In genomic region chr10:79668771-79669575, GRCm38 (mm10) we compare ENCODE assay signal across 8 mouse cellular contexts. TPM values are rescaled to one million over a fixed set of nuclear protein-coding genes. Genes with fewer than 3 reads are reported as not detected.
DNase-seq lines count a peak whose midpoint lies in the region; ATAC-seq and TF ChIP-seq lines count a peak whose summit lies in the region.

TSS of gene Tpgs1 (plus strand) at chr10:79669369.

- no peaks in the 10 kb centered on the region for H3K27me3 ChIP-seq in ES-Bruce4 (ENCODE audit: control insufficient read depth, insufficient read depth, low read length, poor library complexity, severe bottlenecking)
- H3K27me3 ChIP-seq in forebrain, embryonic 14.5 days (replicated peaks; ENCODE audit: control insufficient read depth, insufficient read depth, low read length) = no peaks in the 10 kb centered on the region
- no peaks in the 10 kb centered on the region for H3K27me3 ChIP-seq in neural tube, embryonic 15.5 days (replicated peaks)

- TF ChIP-seq CTCF in ES-Bruce4 (IDR thresholded peaks at IDR 0.05; ENCODE audit: low read depth, low read length) = peak; percentile 35

- no peak for TF ChIP-seq EP300 in ES-Bruce4 (IDR thresholded peaks at IDR 0.05; ENCODE audit: insufficient read depth, low read depth, low read length)

- peak; percentile 96 for DNase-seq in forebrain, embryonic 14.5 days (ENCODE audit: low spot score)
- peak; percentile 88 to 92 for DNase-seq in heart, postnatal 14 days
- DNase-seq in layer of hippocampus, adult 11-12 months (ENCODE audit: low spot score) = peak; percentile 95
- DNase-seq in lung, adult 18-20 months = peak; percentile 86 to 89
- peak; percentile 89 for DNase-seq in testis, postnatal 14 days (ENCODE audit: low spot score)

- H3K9me3 ChIP-seq in ES-Bruce4 (replicated peaks; ENCODE audit: control insufficient read depth, insufficient read depth, low read length, poor library complexity, severe bottlenecking) = no peaks in the 10 kb centered on the region
- H3K9me3 ChIP-seq in forebrain, embryonic 14.5 days (replicated peaks; ENCODE audit: control insufficient read depth, low read length) = no peaks in the 10 kb centered on the region
- H3K9me3 ChIP-seq in neural tube, embryonic 15.5 days (replicated peaks) = no peaks in the 10 kb centered on the region

- H3K36me3 ChIP-seq in ES-Bruce4 (ENCODE audit: control insufficient read depth, insufficient read depth, low read length, poor library complexity, severe bottlenecking) = no peaks in the 10 kb centered on the region
- 0 out of 2 replicates have a peak, but pooled peaks cover 2% of the 10 kb centered on the region for H3K36me3 ChIP-seq in forebrain, embryonic 14.5 days (ENCODE audit: control insufficient read depth, insufficient read depth, low read length)
- H3K36me3 ChIP-seq in neural tube, embryonic 15.5 days = peaks cover 11% of the 10 kb centered on the region; the same call in 1 of the 2 replicates

- intact Hi-C loops in heart, postnatal 14 days (cut with DNase I) = loop anchor here (1.0 kb wide), 1 partner anchor 74 kb away; no protein-coding TSS in a partner anchor

- whole genome bisulfite sequencing in forebrain, embryonic 14.5 days = under 1% methylated on average over 45 of the region's 45 CpGs
- WGBS in neural tube, embryonic 15.5 days = under 1% methylated on average over 45 of the region's 45 CpGs

- ATAC-seq in cerebellum, adult (ENCODE audit: insufficient number of reproducible peaks, low FRiP score, low TSS enrichment) = peak; percentile 73
- ATAC-seq in forebrain, embryonic 14.5 days = peak; percentile 90
- ATAC-seq in neural tube, embryonic 15.5 days (ENCODE audit: low FRiP score) = peak; percentile 87

- peak within 1 kb of the TSS; percentile 97 for H3K4me2 ChIP-seq in forebrain, embryonic 14.5 days (ENCODE audit: low read length)
- H3K4me2 ChIP-seq in neural tube, embryonic 15.5 days = peak within 1 kb of the TSS; percentile 95

- H3K27ac ChIP-seq in ES-Bruce4 (ENCODE audit: insufficient read depth, low read length) = peak within 1 kb of the TSS; percentile 68
- peak within 1 kb of the TSS; percentile 95 for H3K27ac ChIP-seq in forebrain, embryonic 14.5 days (ENCODE audit: low read depth, low read length)
- peak within 1 kb of the TSS; percentile 94 for H3K27ac ChIP-seq in neural tube, embryonic 15.5 days (replicated peaks)

- peaks cover 4% of the 10 kb centered on the region for H3K4me1 ChIP-seq in ES-Bruce4 (ENCODE audit: control insufficient read depth, insufficient read depth, low read length)
- peaks cover 12% of the 10 kb centered on the region for H3K4me1 ChIP-seq in forebrain, embryonic 14.5 days (ENCODE audit: control insufficient read depth, insufficient read depth, low read length)
- peaks cover 37% of the 10 kb centered on the region for H3K4me1 ChIP-seq in neural tube, embryonic 15.5 days

- H3K9ac ChIP-seq in ES-Bruce4 (ENCODE audit: low read depth, poor library complexity, severe bottlenecking) = peak within 1 kb of the TSS; percentile 90
- peak within 1 kb of the TSS; percentile 93 for H3K9ac ChIP-seq in forebrain, embryonic 14.5 days (ENCODE audit: low read length)
- H3K9ac ChIP-seq in neural tube, embryonic 15.5 days (replicated peaks) = peak within 1 kb of the TSS; percentile 76

- peak within 1 kb of the TSS; percentile 96 for H3K4me3 ChIP-seq in ES-Bruce4 (ENCODE audit: low read depth, low read length)
- H3K4me3 ChIP-seq in forebrain, embryonic 14.5 days (ENCODE audit: low read depth, low read length) = peak within 1 kb of the TSS; percentile 93
- peak within 1 kb of the TSS; percentile 61 for H3K4me3 ChIP-seq in neural tube, embryonic 15.5 days (replicated peaks)

- no peak for TF ChIP-seq POLR2A in ES-Bruce4 (IDR thresholded peaks at IDR 0.05; ENCODE audit: insufficient read depth, low read length)

RNA-seq across cellular contexts. Expression of gene Tpgs1, which starts in this region (rescaled TPM):
- polyA plus RNA-seq in ES-Bruce4 (2011; ENCODE audit: insufficient read depth, insufficient read length, low read depth, missing spikeins) = 11.3 and 14.5 TPM in 2 replicates
- polyA plus RNA-seq in forebrain, embryonic 14.5 days (2014; fragmentation: Nextera tagmentation; extraction: Ambion mirVana) = 101 and 105 TPM in 2 replicates
- total RNA-seq in heart, postnatal 14 days (2021) = 10 to 100 TPM; 21.7 to 23.0 TPM
- polyA plus RNA-seq in neural tube, embryonic 15.5 days (2015; fragmentation: Nextera tagmentation; extraction: Ambion mirVana) = 109 and 115 TPM in 2 replicates

Comparison
In these comparisons a context has a peak if more than half of its experiments do, and no peak if none do; other contexts are left out.
1. Peak in every context shown above with its lines: DNase-seq, ATAC-seq, H3K4me3 ChIP-seq and H3K27ac ChIP-seq.